Mouse (Mus musculus) spleen, postnatal 4 days (tissue): Measurements from ENCODE around the gene Glycam1.

Experiments used
- DNase-seq, 2 experiments: peaks; one replicate each; pipeline ENCODE4 v3.0.0; 2022; ENCODE audit warnings: low spot score in 2 of 2

Glycam1 gene

DNA sequence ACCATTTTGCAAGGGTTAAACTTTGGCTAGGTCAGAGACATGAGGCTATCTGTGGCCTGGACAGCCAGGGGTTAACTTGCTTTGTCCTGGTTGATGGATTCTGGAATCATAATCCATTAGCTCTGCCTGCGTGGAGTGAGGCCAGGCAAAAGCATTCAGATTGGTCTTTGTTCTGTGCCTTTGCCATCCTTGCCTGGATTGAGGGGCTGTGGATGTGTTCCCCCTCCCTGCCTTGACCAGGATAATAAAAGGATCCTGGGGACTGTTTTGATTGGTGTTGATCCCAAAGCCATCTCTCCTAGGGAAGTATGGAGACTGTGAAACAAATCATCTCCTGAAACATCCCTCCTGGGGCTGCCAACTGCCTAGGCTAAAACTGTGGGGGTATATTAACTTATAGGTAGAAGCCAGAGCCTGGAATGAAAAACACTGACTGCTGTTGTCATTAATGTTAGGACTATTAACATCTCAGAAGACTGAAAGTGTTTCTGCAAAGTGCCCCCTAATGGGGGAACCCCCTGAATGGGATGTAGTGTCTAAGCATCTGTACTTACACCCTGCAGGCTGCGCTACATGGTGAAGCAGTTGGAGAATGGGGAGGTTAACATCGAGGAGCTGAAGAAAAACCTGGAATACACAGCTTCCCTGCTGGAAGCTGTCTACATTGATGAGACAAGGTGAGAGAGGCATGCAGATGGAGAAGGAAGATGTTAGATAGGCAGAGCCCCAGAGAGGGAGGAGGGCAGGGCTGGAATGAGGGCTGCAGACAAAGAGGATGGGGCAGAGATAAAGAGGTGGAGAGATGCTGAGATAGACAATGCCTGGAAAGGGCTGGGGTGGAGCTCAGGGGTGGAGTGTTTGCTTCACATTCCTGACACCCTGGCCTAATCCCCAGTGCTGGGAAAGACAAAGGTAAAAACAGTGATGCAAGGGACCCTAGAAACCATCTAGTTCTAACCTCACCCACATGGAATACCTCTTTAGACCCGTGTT, 45.2 kb downstream of the Glycam1 start:
- no peak for DNase-seq

DNA sequence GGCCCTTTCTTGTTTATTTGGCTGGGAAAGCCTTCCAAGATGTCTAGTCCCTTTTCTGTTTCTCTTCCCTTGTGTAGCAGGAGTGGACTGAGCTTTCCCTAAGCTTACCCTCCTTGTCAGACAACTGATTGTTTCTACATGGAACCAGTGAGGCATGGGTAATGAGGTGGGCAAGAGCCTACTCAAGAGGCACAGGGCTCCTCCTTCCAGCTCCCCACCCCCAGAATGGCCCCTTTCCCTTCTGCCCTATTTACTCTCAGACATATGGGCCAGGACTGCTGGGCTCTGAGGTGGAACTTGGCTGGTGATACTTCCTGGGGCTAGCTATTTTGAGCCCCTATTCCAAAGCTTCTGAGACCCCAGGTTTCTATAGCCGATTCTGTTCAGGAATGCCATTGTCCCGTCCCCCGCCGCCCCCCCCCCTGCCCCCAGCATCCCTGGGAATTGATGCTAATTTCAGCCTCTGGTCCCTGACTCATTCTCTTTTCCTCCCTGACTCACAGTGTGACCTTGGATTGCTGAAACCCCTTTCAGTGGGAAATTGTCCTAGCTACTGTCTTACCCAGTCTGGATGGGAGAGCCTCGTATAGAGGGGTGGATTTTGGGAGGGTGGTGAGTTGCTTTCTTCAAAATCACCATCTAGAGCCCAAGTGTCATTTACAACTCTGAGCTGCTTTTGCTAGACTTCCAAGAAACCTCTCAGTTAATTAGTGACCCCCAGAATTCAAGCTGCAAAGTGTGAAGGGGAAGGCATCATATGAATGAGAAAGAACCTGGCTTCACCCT, 46.1 kb downstream of the Glycam1 start:
- DNase-seq = no peak

DNA sequence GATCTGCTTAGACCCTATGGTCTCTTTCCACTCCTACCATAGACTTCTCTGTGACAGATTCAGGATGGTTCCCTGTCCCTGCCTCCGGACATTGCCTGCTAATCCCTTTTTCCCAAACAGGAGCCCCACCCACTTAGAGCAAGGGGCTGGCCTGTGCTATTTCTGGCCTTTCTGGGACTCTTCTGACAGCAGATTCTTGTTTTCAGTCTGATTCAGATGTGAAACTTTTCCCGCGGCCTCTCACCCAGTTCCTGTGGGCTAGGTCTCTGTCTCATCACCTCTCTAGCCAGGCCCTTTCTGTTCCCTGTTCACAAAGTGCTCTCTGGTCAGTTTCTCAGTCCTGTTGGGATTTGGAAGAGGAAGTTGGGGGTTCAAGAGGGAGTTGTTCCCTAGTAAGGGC, 50.0 kb downstream of the Glycam1 start:
- no peak for DNase-seq

DNA sequence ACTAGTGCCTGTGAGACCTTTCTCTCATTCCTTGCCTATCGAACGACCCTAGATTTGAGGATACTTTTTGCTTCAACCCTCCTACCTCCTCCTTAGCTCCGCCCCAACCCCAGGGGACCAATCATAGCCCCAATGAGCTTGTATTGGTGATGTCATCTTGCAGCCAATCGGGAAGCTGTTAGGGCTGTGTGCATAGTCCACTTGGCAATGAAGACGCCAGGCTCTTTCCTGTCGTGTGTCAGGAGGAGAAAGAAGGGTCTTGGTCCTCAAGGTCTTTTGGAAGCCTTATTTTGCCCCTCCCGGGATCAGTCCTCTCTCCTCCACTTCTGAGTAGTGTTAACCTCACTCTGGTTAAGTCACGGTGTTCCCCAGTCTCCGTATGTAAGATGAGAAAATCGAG, 50.8 kb downstream of the Glycam1 start:
- DNase-seq = peak; percentile 37 to 67

DNA sequence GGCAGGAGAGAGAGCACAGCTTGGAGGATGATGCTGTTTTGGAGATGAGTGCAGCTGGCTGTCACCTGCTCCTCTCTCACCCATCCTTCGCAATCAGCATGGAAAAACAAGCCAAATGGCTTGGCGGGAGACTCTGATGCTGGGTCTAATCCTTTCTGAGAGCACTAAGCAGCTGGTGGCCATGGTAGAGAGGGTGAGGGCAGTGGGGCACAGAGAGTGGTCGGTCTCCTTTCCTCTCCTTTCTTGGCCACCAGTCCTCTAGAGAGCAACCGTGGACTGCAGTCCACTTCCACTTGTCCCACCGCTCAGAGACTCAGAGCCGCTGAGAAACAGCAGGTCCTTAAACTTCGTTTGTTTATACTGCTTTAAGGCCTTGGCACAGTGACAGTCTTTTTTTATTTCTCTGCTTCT, 51.3 kb downstream of the Glycam1 start:
- DNase-seq = no peak
